ENCODE assay signal across 8 mouse cellular contexts in genomic region chr2:61815583-61816313, GRCm38 (mm10). TPM values are rescaled to one million over a fixed set of nuclear protein-coding genes. Genes with fewer than 3 reads are reported as not detected.
DNase-seq lines count a peak whose midpoint lies in the region; ATAC-seq and TF ChIP-seq lines count a peak whose summit lies in the region.

No protein-coding gene starts in this region.

- H3K27ac ChIP-seq in thymus, adult 2 months (ENCODE audit: control insufficient read depth, insufficient read depth, low read length), result no peak overlapping the region

- no peaks in the 10 kb centered on the region for H3K36me3 ChIP-seq in thymus, adult 2 months (ENCODE audit: control insufficient read depth, insufficient read depth, low read length)

- peak; percentile 29; the same call in 1 of the 2 replicates for ATAC-seq in cerebellum, adult (ENCODE audit: insufficient number of reproducible peaks, low FRiP score, low TSS enrichment)

- TF ChIP-seq POLR2A in thymus, adult 2 months (IDR thresholded peaks at IDR 0.05; ENCODE audit: control insufficient read depth, extremely low read depth, insufficient read depth, low read length, poor library complexity), result no peak

- H3K4me3 ChIP-seq in thymus, adult 2 months (ENCODE audit: control insufficient read depth, insufficient read depth, low read length), result no peak overlapping the region

- TF ChIP-seq CTCF in thymus, adult 2 months (IDR thresholded peaks at IDR 0.05; ENCODE audit: borderline replicate concordance, control insufficient read depth, extremely low read depth, insufficient read depth, low read length, poor library complexity), result no peak

- no peak for DNase-seq in cerebellum, adult 8-10 months
- peak; percentile 3 to 12 for DNase-seq in thymus, postnatal 36 days
- DNase-seq in thymus, adult 2 months, result no peak
- peak; percentile 18 to 28 for DNase-seq in heart, postnatal 10 days
- peak; percentile 15 for DNase-seq in liver
- DNase-seq in retina, postnatal 7 days (ENCODE audit: low read depth, low spot score), result peak; percentile 42
- DNase-seq in thymus, postnatal 14 days, result no peak

- WGBS in thymus, adult 2 months, result 46% methylated on average over 66 of the region's 66 CpGs

- H3K4me1 ChIP-seq in thymus, adult 2 months (replicated peaks; ENCODE audit: control insufficient read depth, insufficient read depth, low read length), result peaks cover 11% of the 10 kb centered on the region

- peaks cover 29% of the 10 kb centered on the region for H3K27me3 ChIP-seq in thymus, adult 2 months (ENCODE audit: control insufficient read depth, insufficient read depth, low read length)

- intact Hi-C loops in heart, postnatal 10 days (cut with DNase I), result loop anchor here (5.0 to 10.0 kb wide), 2 partner anchors 152 to 639 kb away; no protein-coding TSS in a partner anchor

RNA-seq across cellular contexts. Expression of gene Tbr1, which starts 13.0 kb away (rescaled TPM):
- 0.22 and 0.23 TPM in 2 replicates for polyA plus RNA-seq in thymus, adult 2 months (2012; rRNA removed)
- not detected for total RNA-seq in heart, postnatal 10 days (2021)

Comparison
In these comparisons a context has a peak if more than half of its experiments do, and no peak if none do; other contexts are left out.
1. DNase-seq: peak in thymus, postnatal 36 days (2 of 2), heart, postnatal 10 days (2 of 2), liver (single experiment) and retina, postnatal 7 days (single experiment); none in cerebellum, adult 8-10 months (single experiment), thymus, adult 2 months (single experiment) and thymus, postnatal 14 days (single experiment).